Mouse (Mus musculus) kidney, postnatal 25 days (tissue): ENCODE measurements at regions not wholly inside any gene's neighbourhood (a gene's known extent, or its start where the extent isn't known, plus 50 kb on each side); places are given as distances from the start of the nearest gene placed in this dataset.

Experiments
- DNase-seq, 2 experiments: peaks; one replicate each; pipeline ENCODE4 v3.0.0; 2021; ENCODE audit warnings: mixed read lengths in 2 of 2

- DNase-seq: no peak
Measured at GRCm38 (mm10) chr3:101224091-101224490, 63.6 kb downstream of the Cd2 start.

- DNase-seq: no peak
Measured at GRCm38 (mm10) chr3:101219897-101220296, 67.8 kb downstream of the Cd2 start.

- no peak for DNase-seq
Measured at GRCm38 (mm10) chr3:101216711-101217110, 71.0 kb downstream of the Cd2 start.

- no peak for DNase-seq
Measured at GRCm38 (mm10) chr3:101213212-101213562, 74.6 kb downstream of the Cd2 start.

- no peak for DNase-seq
Measured at GRCm38 (mm10) chr3:101212403-101213211, 75.1 kb downstream of the Cd2 start.

- peak; percentile 25 to 39 for DNase-seq
Measured at GRCm38 (mm10) chr3:101211936-101212335, 75.8 kb downstream of the Cd2 start.

DNA sequence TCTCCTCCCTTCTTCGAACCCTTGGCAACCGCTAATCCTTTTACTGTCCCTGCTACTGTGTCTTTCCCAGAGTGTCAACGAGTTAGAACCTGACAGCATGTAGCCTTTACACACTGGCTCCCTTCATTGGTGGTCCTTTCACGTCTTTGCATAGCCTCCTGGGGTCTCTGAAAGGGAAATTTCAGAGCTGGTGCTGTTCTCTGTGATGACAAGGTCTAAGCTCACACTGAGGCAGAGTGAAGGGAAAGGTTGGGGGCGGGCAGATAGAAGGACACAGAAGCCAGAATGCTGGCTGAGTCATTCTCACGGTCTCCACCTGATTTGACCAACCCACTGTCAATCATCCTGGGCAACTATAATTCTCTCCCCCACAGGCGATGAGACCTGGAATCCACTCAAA is 78.2 kb downstream of the Cd2 start:
- DNase-seq: no peak

- DNase-seq: no peak
Measured at GRCm38 (mm10) chr3:101208751-101209150, 79.0 kb downstream of the Cd2 start.

DNA sequence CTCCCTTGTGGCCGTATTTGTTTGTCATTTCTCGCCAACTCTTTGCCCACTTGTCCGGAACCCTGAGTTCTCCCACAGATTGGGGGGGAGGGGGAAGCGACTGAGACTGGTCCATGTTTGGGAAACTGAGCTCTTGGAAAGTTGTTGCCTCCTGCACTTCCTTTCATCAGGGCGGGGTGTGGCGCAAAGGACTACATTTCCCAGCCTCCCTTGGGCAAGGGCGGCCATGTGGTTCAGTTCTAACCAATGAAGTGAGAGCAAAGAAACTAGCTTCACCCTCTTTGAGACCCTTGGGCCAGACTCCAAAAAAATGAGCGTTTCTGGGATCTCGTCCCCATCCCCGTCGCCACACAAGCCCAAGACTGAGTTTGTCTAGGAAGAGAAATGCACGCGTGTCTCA is 81.6 kb downstream of the Cd2 start:
- DNase-seq: peak; percentile 27 to 52

DNA sequence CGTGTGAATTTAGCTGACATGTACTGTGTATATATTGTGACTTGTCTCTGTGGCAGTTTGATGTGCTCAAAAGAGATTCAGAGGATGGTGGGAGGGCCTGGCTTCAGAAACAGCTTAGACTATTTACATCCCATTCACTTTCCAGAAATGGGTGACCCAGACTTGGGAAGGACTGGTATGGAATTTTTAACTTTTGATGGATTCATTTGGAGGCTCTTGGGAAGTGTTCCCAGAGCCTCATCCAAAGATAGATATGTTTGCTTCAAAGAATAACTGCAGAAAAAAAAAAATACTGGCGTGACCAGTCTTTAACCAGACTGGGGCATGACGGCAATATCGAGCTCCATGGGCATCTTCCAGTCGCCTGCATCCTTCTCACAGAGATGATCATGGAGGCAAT is 84.6 kb upstream of the Ptgfrn start:
- no peak for DNase-seq

GRCm38 (mm10) chr3:101194319-101194718 is 84.2 kb upstream of the Ptgfrn start:
- no peak for DNase-seq

- DNase-seq: no peak
Measured at GRCm38 (mm10) chr3:101191298-101191986, 81.4 kb upstream of the Ptgfrn start.

GRCm38 (mm10) chr3:101181958-101182357 is 71.9 kb upstream of the Ptgfrn start:
- DNase-seq: no peak

DNA sequence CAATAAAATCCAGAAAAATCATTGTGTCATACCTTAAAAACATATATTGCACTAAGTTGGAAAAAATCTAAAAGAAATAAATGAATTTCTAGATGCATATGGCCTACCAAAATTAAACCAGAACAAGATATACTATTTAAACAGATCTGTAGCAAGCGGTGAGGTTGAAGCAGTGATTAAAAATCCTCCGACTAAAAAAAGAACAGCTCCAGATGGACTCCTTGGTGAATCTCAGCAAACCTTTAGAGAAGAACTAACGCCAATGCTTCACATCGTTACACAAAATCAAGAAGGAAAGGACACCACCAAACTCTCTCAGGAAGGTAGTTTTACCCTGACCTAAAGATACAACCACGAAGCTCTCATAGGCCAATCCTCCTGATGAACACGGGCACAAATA is 63.9 kb upstream of the Ptgfrn start:
- no peak for DNase-seq

DNA sequence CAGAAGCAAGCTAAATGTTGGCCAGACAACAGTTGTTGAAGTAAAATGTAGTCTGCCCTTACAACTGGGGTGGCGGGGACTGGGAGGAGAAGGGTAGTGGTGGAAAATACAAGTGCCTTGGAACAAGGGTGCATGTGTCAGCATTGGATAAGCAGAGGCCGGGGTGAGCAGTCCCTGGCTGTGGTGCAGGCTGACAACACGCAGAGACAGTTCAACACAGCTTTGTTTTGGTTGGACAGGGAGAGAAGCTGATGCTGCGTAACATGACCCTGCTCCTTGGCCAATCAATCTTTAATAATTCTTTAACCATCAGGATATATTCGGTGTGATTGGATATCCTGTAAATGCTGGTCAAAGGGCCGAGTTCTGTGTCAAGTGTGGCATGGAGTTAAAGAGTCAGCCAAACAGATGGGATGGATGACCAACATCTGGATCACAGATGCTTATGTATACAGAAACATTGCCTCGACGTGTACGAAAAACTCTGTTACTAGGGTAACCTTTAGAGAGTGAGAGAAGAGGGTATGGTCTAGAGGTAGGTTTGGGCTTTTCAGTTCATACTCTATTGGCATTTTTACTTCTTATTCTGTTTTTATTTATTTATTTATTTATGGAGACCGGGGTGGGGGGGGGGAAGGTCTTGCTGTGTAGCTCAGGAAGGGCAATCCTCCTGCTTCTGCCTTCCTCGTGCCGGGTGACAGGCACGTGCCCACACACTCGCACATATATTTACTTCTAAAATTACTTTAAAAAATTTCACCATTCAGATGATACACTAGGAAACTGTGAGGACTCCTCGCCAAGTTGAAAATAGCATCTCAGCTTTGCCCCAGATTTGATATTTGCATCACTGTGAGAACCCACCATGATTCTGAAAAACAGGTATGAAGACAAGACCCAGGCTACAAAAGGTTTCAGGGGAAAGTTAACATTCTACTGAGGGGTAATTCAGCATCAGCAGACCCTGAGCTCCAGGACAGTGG is 60.2 kb upstream of the Ptgfrn start:
- no peak for DNase-seq

DNA sequence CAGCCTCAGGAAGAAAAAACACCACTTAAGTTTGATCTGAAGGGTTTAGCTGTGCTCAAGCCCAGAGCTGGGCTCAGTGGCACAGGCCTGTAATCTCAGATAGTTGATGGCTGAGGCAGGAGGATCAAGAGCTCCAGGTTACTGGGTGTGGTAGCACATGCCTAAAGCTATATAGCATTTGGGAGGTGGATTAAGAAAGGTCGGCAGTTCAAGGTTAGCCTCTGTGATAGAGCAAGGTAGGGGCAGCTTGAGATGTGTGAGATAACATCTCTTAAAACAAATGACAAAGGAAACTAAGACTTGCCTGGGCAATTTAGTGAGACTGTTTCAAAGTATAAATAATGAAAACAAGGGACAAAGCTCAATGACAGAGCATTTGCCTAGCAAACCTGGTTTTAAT is 56.9 kb upstream of the Ptgfrn start:
- DNase-seq: no peak

DNA sequence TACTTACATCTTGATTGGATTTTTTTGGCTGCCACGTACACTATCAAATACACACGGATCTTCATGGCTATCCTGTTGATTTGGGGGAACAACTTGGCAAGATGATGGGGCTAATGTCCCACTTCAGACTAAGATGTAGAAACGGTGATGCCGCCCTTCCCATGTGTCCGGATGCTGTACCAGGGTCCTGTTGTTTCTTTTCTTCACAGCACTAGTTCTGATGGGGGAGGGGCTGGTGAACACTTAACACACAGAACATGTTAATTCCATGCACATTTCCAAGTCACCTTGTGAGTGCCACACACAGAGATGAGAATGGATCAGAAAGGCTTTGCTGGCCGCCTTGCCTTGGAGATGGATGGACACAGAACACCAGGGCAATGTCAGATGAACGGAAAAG is 56.5 kb upstream of the Ptgfrn start:
- no peak for DNase-seq

DNA sequence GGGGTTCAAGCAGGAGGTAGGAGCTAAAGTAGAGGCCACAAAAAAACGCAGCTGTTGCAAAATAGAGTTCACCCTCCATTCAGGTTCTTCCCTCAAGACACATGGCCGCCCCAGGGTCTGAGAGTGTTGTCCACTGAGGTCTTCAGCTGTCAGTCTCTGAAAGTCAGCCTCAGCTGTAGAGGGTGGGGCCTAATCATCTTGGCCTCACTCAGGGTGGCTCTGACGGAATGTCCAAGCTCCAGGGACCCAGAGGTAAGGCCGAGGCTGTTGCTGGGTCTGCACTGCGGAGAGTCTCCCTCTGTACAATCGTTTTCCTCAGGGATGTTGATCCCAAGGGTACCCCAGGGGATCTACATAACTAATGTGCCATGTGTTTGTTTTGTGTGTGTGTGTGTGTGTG is 55.2 kb upstream of the Ptgfrn start:
- DNase-seq: no peak

DNA sequence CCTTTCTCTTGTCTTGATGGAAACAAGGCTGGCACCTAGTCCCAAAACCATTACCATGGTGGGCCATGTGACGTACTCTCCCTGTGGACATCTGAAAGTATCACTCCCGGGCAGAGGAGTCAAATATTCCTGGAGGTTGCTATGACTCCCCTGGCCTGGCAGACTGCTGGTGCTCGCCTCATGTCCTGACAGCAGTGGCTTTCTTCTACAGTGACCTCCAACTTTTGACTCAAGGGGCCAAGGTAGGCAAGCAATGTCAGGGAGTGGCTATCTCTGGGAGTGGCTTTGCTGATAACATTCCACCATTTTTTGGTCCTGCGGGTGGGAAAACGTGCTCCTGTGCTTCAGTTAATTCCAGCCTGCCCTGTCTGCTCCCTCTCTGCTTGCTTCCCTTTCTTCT is 54.7 kb upstream of the Ptgfrn start:
- no peak for DNase-seq

DNA sequence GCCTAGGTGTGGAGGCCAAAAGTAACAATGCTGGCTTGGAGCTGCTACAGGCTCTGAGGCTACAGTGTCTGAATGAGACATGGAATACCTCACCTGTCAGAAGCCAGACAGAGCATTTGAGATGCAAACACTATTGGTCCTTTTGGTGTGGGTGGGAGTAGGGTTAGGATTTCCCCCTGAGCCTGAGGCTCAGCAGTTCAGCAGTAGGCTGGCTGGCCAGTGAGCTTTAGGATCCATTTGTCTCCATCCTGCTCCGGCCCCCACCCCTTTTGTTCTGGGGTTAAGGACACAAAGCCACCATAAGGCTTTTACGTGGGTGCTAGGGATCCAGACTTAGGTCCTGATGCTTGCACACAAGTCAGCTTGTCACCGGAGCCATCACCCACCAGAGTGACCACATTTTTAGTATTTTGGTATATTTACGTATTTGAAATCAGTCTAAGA is 53.9 kb upstream of the Ptgfrn start:
- DNase-seq: no peak

DNA sequence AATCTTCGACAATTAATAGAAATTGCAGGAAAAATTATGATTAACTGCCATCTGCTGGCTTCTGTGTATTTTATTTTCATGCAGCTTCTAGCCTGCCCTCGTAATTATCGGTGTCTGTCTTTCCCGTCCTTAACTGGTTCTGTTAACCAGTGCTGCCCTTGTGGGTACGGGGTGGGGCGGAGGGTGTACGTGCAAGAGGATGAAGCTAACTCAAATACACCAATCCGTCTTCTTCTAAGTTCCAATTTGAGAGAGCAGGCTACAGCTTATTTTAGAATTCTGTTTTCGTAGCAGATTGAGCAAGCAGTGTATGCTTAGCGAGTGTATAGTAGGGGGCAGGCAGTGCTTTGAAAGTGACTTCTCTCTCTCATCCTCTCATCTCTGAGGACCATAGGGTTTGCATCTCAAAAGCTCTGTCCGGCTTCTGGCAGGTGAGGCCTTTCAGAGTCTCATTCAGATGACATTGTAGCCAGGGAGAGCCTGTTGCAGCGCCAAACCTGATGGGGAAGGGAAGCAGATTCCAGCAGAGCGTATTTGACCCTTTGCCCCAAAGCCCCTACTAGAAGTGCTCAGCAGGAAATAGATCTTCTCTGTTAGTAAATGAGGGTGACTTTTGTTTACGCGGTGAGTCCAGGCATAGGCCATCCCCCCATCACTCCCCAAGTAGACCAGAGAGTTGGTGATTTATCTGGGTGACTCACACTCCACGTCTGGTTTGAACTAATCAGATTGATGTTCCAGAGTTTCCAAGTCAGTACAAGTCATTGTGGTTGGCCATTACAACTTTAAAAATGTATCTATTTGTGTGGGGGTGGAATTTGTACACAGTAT is 53.3 kb upstream of the Ptgfrn start:
- no peak for DNase-seq

DNA sequence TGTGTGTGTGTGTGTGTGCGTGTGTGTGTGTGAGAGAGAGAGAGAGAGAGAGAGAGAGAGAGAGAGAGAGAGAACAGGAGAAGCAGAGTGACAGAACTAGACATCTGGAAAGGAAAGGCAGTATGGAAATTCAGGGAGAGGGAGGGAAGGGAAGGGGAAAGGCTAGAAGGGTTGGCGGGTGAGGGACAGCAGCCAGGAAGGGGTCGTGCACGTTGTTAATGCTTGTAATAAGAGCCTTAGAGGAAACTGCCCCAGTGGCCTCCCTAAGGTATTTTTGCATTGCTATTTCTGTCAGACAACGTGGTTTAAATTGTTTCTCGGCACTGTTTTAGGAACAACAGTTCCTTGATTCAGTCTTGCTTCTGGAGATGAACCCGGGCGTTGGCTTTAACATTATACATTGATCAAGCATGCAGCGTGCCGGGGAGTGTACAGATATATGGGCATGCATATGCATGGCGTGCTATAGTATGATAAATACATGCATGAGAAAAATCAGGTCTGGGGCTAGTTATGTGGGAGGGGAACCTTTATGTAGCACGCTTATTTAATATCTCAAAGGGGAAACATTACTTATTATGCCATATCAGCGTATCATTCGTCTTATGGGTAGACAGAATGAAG is 52.6 kb upstream of the Ptgfrn start:
- DNase-seq: no peak
